Mouse (Mus musculus): ENCODE measurements around the gene Gm11562. TPM values are rescaled to one million over a fixed set of nuclear protein-coding genes. Genes with fewer than 3 reads are reported as not detected.
"Not testable (repeated sequence)": the region's sequence is repeated elsewhere in the genome, so short reads cannot be mapped to it uniquely, and the experiment has no call there.

Gene Gm11562
- polyA plus RNA-seq, 1 experiment = not detected

DNA sequence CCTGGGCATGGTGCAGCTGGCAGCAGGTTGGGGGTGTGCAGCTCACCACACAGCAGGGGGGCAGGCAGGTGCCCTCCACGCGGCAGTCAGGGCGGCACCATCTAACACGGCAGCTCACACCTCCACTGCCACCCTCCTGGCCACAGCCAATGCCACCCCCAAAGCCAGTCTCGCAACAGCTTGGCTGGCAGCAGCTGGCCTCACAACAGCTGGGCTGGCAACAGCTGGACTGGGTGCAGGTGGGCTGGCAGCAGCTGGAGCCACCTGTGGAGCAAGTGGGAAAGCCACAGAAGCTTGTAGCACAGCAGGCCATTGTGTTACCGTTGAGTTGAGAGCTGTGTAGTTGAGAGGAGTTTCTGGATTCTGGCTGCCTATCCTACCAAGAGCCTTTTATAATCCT is 22.5 kb downstream of the Gm11562 start, which contains the start of gene Krtap9-3:
Gene Krtap9-3, minus strand, starts transcription at position 364 of the 400 bp plus-strand sequence.
- not testable (repeated sequence) for DNase-seq (ENCODE audit: low read depth, low spot score)
- WGBS = 74% methylated on average over 6 of the region's 6 CpGs

- no peak for DNase-seq (ENCODE audit: low read depth, low spot score)
- 68% methylated on average over 6 of the region's 6 CpGs for WGBS
Observed at GRCm38 (mm10) chr11:99590981-99591380, 29.3 kb downstream of the Gm11562 start, which contains the start of gene Krtap1-3. Gene Krtap1-3, minus strand, starts transcription at chr11:99591339.

GRCm38 (mm10) chr11:99585096-99585495 is 35.1 kb downstream of the Gm11562 start:
- WGBS = 78% methylated on average over 7 of the region's 7 CpGs

GRCm38 (mm10) chr11:99583245-99583704 is 37.0 kb downstream of the Gm11562 start, which contains the start of gene Krtap1-4:
Gene Krtap1-4, minus strand, starts transcription at chr11:99583654.
- DNase-seq (ENCODE audit: low read depth, low spot score) = no peak
- WGBS = 68% methylated on average over 5 of the region's 5 CpGs

More at GRCm38 (mm10) chr11:99585096-99585495, 35.1 kb downstream of the Gm11562 start:
- DNase-seq (ENCODE audit: low read depth, low spot score) = no peak

GRCm38 (mm10) chr11:99581564-99581963 is 38.7 kb downstream of the Gm11562 start:
- 73% methylated on average over 6 of the region's 6 CpGs for WGBS
- DNase-seq (ENCODE audit: low read depth, low spot score) = no peak

- no peak for DNase-seq (ENCODE audit: low read depth, low spot score)
- 82% methylated on average over 5 of the region's 5 CpGs for WGBS
Observed at GRCm38 (mm10) chr11:99581051-99581450, 39.2 kb downstream of the Gm11562 start.

GRCm38 (mm10) chr11:99580636-99581035 is 39.6 kb downstream of the Gm11562 start, which contains the start of gene Krtap1-5:
Gene Krtap1-5, minus strand, starts transcription at chr11:99581016.
- no peak for DNase-seq (ENCODE audit: low read depth, low spot score)
- WGBS = 80% methylated on average over 6 of the region's 6 CpGs

- WGBS = 2% methylated on average over 7 of the region's 7 CpGs
Observed at GRCm38 (mm10) chr11:99574106-99574505, 46.1 kb downstream of the Gm11562 start.

GRCm38 (mm10) chr11:99573164-99573563 is 47.1 kb downstream of the Gm11562 start:
- 72% methylated on average over 4 of the region's 4 CpGs for WGBS

More at GRCm38 (mm10) chr11:99574106-99574505, 46.1 kb downstream of the Gm11562 start:
- peak; percentile 33 for DNase-seq (ENCODE audit: low read depth, low spot score)

More at GRCm38 (mm10) chr11:99573164-99573563, 47.1 kb downstream of the Gm11562 start:
- no peak for DNase-seq (ENCODE audit: low read depth, low spot score)

Other genes with a start within 250 kb of the Gm11562 start
- gene Krt28, start 245.5 kb downstream of the Gm11562 start, polyA plus RNA-seq (2012; rRNA removed) = 0.06 TPM in 1 of 2 replicates, not detected in the other
- gene Krt10, start 231.1 kb downstream of the Gm11562 start, polyA plus RNA-seq (2012; rRNA removed) = 0.84 and 1.1 TPM in 2 replicates
- gene Krt12, start 198.2 kb downstream of the Gm11562 start, polyA plus RNA-seq (2012; rRNA removed) = 3.9 and 4.5 TPM in 2 replicates
- gene Krt20, start 182.3 kb downstream of the Gm11562 start, polyA plus RNA-seq (2012; rRNA removed) = 409 and 926 TPM in 2 replicates
- gene Krt23, start 127.3 kb downstream of the Gm11562 start, polyA plus RNA-seq (2012; rRNA removed) = 1.0 and 2.8 TPM in 2 replicates
- gene Krt39, start 99.1 kb downstream of the Gm11562 start, polyA plus RNA-seq (2012; rRNA removed) = not detected in 2 replicates
- not detected in 2 replicates for gene Krt40, start 77.3 kb downstream of the Gm11562 start, polyA plus RNA-seq (2012; rRNA removed)
- not detected in 2 replicates for gene Krtap3-3, start 69.6 kb downstream of the Gm11562 start, polyA plus RNA-seq (2012; rRNA removed)
- not detected in 2 replicates for gene Krtap3-2, start 63.6 kb downstream of the Gm11562 start, polyA plus RNA-seq (2012; rRNA removed)
- not detected in 2 replicates for gene Gm11939, start 61.0 kb downstream of the Gm11562 start, polyA plus RNA-seq (2012; rRNA removed)
- gene Krtap3-1, start 53.8 kb downstream of the Gm11562 start, polyA plus RNA-seq (2012; rRNA removed) = 0.30 and 0.55 TPM in 2 replicates
- gene Krtap1-5, start 39.4 kb downstream of the Gm11562 start, polyA plus RNA-seq (2012; rRNA removed) = not detected in 2 replicates
- gene Krtap1-4, start 36.8 kb downstream of the Gm11562 start, polyA plus RNA-seq (2012; rRNA removed) = not detected in 2 replicates
- gene Krtap1-3, start 29.1 kb downstream of the Gm11562 start, polyA plus RNA-seq (2012; rRNA removed) = not detected in 2 replicates
- gene Krtap9-3, start 22.3 kb downstream of the Gm11562 start, polyA plus RNA-seq (2012; rRNA removed) = not detected in 2 replicates
- 0.21 TPM in 1 of 2 replicates, not detected in the other for gene Gm11938, start 17.1 kb downstream of the Gm11562 start, polyA plus RNA-seq (2012; rRNA removed)
- gene Gm11937, start 10.2 kb downstream of the Gm11562 start, polyA plus RNA-seq (2012; rRNA removed) = not detected in 2 replicates
- 0.22 TPM in 1 of 2 replicates, not detected in the other for gene Krtap2-4, start 5.6 kb downstream of the Gm11562 start, polyA plus RNA-seq (2012; rRNA removed)
- gene Krtap4-1, start 7.8 kb upstream of the Gm11562 start, polyA plus RNA-seq (2012; rRNA removed) = not detected in 2 replicates
- gene Krtap4-2, start 14.6 kb upstream of the Gm11562 start, polyA plus RNA-seq (2012; rRNA removed) = not detected in 2 replicates
- gene Krtap4-7, start 23.7 kb upstream of the Gm11562 start, polyA plus RNA-seq (2012; rRNA removed) = not detected in 2 replicates
- gene Gm11555, start 29.8 kb upstream of the Gm11562 start, polyA plus RNA-seq (2012; rRNA removed) = not detected in 2 replicates
- not detected in 2 replicates for gene Gm11563, start 38.5 kb upstream of the Gm11562 start, polyA plus RNA-seq (2012; rRNA removed)
- not detected in 2 replicates for gene Krtap4-6, start 45.5 kb upstream of the Gm11562 start, polyA plus RNA-seq (2012; rRNA removed)
- not detected in 2 replicates for gene Gm14190, start 70.3 kb upstream of the Gm11562 start, polyA plus RNA-seq (2012; rRNA removed)
- gene Gm14180, start 113.9 kb upstream of the Gm11562 start, polyA plus RNA-seq (2012; rRNA removed) = not detected in 2 replicates
- gene Gm11595, start 152.5 kb upstream of the Gm11562 start, polyA plus RNA-seq (2012; rRNA removed) = not detected in 2 replicates
- not detected in 2 replicates for gene Krtap4-8, start 160.3 kb upstream of the Gm11562 start, polyA plus RNA-seq (2012; rRNA removed)
- gene Krtap4-9, start 164.8 kb upstream of the Gm11562 start, polyA plus RNA-seq (2012; rRNA removed) = not detected in 2 replicates
- gene Gm11596, start 173.0 kb upstream of the Gm11562 start, polyA plus RNA-seq (2012; rRNA removed) = not detected in 2 replicates
- not detected in 2 replicates for gene Gm11569, start 178.5 kb upstream of the Gm11562 start, polyA plus RNA-seq (2012; rRNA removed)
- gene Gm11554, start 184.0 kb upstream of the Gm11562 start, polyA plus RNA-seq (2012; rRNA removed) = not detected in 2 replicates
- not detected in 2 replicates for gene Krtap4-13, start 189.5 kb upstream of the Gm11562 start, polyA plus RNA-seq (2012; rRNA removed)
- gene Gm11564, start 195.2 kb upstream of the Gm11562 start, polyA plus RNA-seq (2012; rRNA removed) = not detected in 2 replicates
- not detected in 2 replicates for gene 2300003K06Rik, start 217.6 kb upstream of the Gm11562 start, polyA plus RNA-seq (2012; rRNA removed)
- gene Krtap4-16, start 231.2 kb upstream of the Gm11562 start, polyA plus RNA-seq (2012; rRNA removed) = 0.11 and 0.33 TPM in 2 replicates
- not detected in 2 replicates for gene Gm11568, start 237.5 kb upstream of the Gm11562 start, polyA plus RNA-seq (2012; rRNA removed)
- not detected in 2 replicates for gene Gm11559, start 244.0 kb upstream of the Gm11562 start, polyA plus RNA-seq (2012; rRNA removed)

Data from large intestine, adult 2 months (tissue).